Mouse (Mus musculus): ENCODE results near the gene Neto2.

DNA sequence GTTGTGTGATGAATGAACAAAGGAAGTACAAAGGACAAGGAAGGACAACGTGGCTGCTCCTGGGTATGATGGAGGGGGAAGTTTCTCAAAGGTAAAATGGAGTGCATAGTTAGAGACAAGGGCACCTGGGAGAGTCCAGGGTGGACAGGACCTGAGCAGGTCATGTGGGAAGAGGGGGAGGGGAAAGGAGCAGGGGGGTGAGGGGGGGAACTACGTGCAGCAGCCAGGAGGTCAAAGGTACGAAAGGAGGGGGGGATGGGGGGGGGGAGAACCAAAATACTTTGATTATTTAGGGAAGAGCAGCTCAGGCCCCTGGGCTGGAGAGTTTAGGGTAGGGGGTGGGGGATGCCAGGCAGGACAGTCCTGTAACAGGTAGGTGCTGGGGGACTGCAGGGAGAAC lies 105.7 kb downstream of the Neto2 start:
- TF ChIP-seq CTCF (conservative IDR thresholded peaks at IDR 0.05; ENCODE audit: low read length) (no peak), POU5F1 (IDR thresholded peaks at IDR 0.05; ENCODE audit: borderline replicate concordance, low read length) (no peak), NANOG (IDR thresholded peaks at IDR 0.05; ENCODE audit: borderline replicate concordance, low read length) (no peak)

Data from E14TG2a.4 (cell line).